Mouse (Mus musculus) CH12.LX (cell line): Measurements from ENCODE around the gene Lrig1. TPM values are rescaled to one million over a fixed set of nuclear protein-coding genes. Genes with fewer than 3 reads are reported as not detected.

Experiments
- DNase-seq: peaks from one replicate; pipeline ENCODE4 v3.0.0-alpha.2; 2013; ENCODE audit errors: extremely low read depth
- H3K27ac ChIP-seq: 2 replicates; pipeline ENCODE4 v1.5.1; 2012; ENCODE audit warnings: low read depth, mild to moderate bottlenecking, control low read depth, moderate library complexity; ENCODE audit not compliant: insufficient read depth
- H3K27me3 ChIP-seq: replicated peaks from 2 replicates; pipeline ENCODE3; 2012; ENCODE audit warnings: inconsistent platforms
- H3K36me3 ChIP-seq, 2 experiments: replicated peaks in 1 of 2; 2 replicates each; pipeline versions ENCODE3 to v1.6.1; 2012; ENCODE audit warnings: inconsistent platforms in 1 of 2, low read length in 1 of 2, mild to moderate bottlenecking in 1 of 2, mixed read lengths in 1 of 2, moderate library complexity in 1 of 2; ENCODE audit not compliant: control insufficient read depth in 1 of 2, insufficient read depth in 1 of 2
- H3K4me1 ChIP-seq, 2 experiments: 2 replicates each; pipeline ENCODE4 v1.6.1; 2012; ENCODE audit warnings: inconsistent platforms in 1 of 2, moderate library complexity in 1 of 2; ENCODE audit not compliant: insufficient read depth in 2 of 2, control insufficient read depth in 1 of 2
- H3K4me2 ChIP-seq: 2 replicates; pipeline ENCODE4 v1.6.1; 2012; ENCODE audit warnings: low read depth, mild to moderate bottlenecking, control low read depth; ENCODE audit not compliant: poor library complexity, insufficient read depth, severe bottlenecking
- H3K4me3 ChIP-seq, 3 experiments: fragments of 150-350 bp in 1 of 3; sonication (generic) in 1 of 3; replicated peaks in 1 of 3; 2 replicates each; pipeline versions ENCODE3 to v1.5.1; 2011 to 2012; ENCODE audit warnings: low read depth in 2 of 3, low read length in 2 of 3, mild to moderate bottlenecking in 2 of 3, moderate library complexity in 2 of 3, control low read depth in 1 of 3, improper control_type of control experiment in 1 of 3, inconsistent platforms in 1 of 3, mixed read lengths in 1 of 3; ENCODE audit not compliant: poor library complexity in 1 of 3
- H3K79me2 ChIP-seq: replicated peaks from 2 replicates; pipeline ENCODE4 v1.6.1; 2012; ENCODE audit warnings: mild to moderate bottlenecking, moderate library complexity; ENCODE audit not compliant: control insufficient read depth, poor library complexity, insufficient read depth, severe bottlenecking; ENCODE audit errors: extremely low read depth
- H3K9ac ChIP-seq: 2 replicates; pipeline ENCODE4 v1.6.1; 2012; ENCODE audit warnings: low read depth, mild to moderate bottlenecking, control low read depth, moderate library complexity; ENCODE audit not compliant: insufficient read depth
- H3K9me3 ChIP-seq: replicated peaks from 2 replicates; pipeline ENCODE3; 2012; ENCODE audit warnings: low read length, inconsistent platforms, mixed read lengths
- CHD2 ChIP-seq: IDR thresholded peaks from 2 replicates; pipeline ENCODE4 v1.6.1; 2011; ENCODE audit warnings: low read length, improper control_type of control experiment
- CTCF ChIP-seq, 2 experiments: IDR thresholded peaks in 1 of 2; conservative IDR thresholded peaks in 1 of 2; 2 replicates each; pipeline ENCODE4 v1.5.1; 2011 to 2012; ENCODE audit warnings: low read depth in 2 of 2, low read length in 2 of 2, improper control_type of control experiment in 1 of 2, inconsistent platforms in 1 of 2, mild to moderate bottlenecking in 1 of 2, moderate library complexity in 1 of 2
- E2F4 ChIP-seq: IDR thresholded peaks from 2 replicates; pipeline ENCODE4 v1.6.1; 2011; ENCODE audit warnings: low read depth, low read length, improper control_type of control experiment; ENCODE audit not compliant: insufficient replicate concordance
- ELF1 ChIP-seq: IDR thresholded peaks from 2 replicates; pipeline ENCODE4 v1.6.1; 2014; ENCODE audit warnings: low read depth, mild to moderate bottlenecking, inconsistent platforms, low read length, improper control_type of control experiment
- EP300 ChIP-seq: IDR thresholded peaks from 2 replicates; pipeline ENCODE4 v1.6.1; 2011; ENCODE audit warnings: low read length, improper control_type of control experiment
- ETS1 ChIP-seq: conservative IDR thresholded peaks from 2 replicates; pipeline ENCODE4 v1.6.1; 2012; ENCODE audit warnings: low read depth, mild to moderate bottlenecking, inconsistent platforms, low read length, improper control_type of control experiment, moderate library complexity
- GABPA ChIP-seq: IDR thresholded peaks from 2 replicates; pipeline ENCODE4 v1.6.1; 2012; ENCODE audit warnings: low read depth, low read length, improper control_type of control experiment, inconsistent platforms; ENCODE audit not compliant: insufficient replicate concordance
- HCFC1 ChIP-seq: IDR thresholded peaks from 2 replicates; pipeline ENCODE4 v1.6.1; 2012; ENCODE audit warnings: low read depth, mild to moderate bottlenecking, inconsistent platforms, low read length, improper control_type of control experiment
- JUND ChIP-seq: conservative IDR thresholded peaks from 2 replicates; pipeline ENCODE4 v1.6.1; 2011; ENCODE audit warnings: low read depth, low read length, improper control_type of control experiment
- KAT2A ChIP-seq: IDR thresholded peaks from 2 replicates; pipeline ENCODE4 v1.6.1; 2012; ENCODE audit warnings: low read length, improper control_type of control experiment, inconsistent platforms; ENCODE audit not compliant: insufficient replicate concordance
- MAFK ChIP-seq: IDR thresholded peaks from 2 replicates; pipeline ENCODE4 v1.6.1; 2011; ENCODE audit warnings: low read length, improper control_type of control experiment; ENCODE audit not compliant: insufficient replicate concordance
- MAX ChIP-seq: IDR thresholded peaks from 2 replicates; pipeline ENCODE4 v1.6.1; 2011; ENCODE audit warnings: low read length, improper control_type of control experiment
- MEF2A ChIP-seq: IDR thresholded peaks from 2 replicates; pipeline ENCODE4 v1.6.1; 2014; ENCODE audit warnings: low read depth, mild to moderate bottlenecking, inconsistent platforms, low read length, improper control_type of control experiment, borderline replicate concordance
- MYC ChIP-seq: IDR thresholded peaks from 2 replicates; pipeline ENCODE4 v1.6.1; 2011; ENCODE audit warnings: low read depth, mild to moderate bottlenecking, improper control_type of control experiment, low read length
- NELFE ChIP-seq: IDR thresholded peaks from 2 replicates; pipeline ENCODE4 v1.6.1; 2011; ENCODE audit warnings: low read depth, low read length, improper control_type of control experiment
- NRF1 ChIP-seq: IDR thresholded peaks from 2 replicates; pipeline ENCODE4 v1.6.1; 2014; ENCODE audit warnings: low read depth, mild to moderate bottlenecking, inconsistent platforms, low read length, improper control_type of control experiment, moderate library complexity
- PAX5 ChIP-seq: IDR thresholded peaks from 2 replicates; pipeline ENCODE4 v1.6.1; 2012; ENCODE audit warnings: low read length, inconsistent platforms, mixed read lengths
- POLR2AphosphoS2 ChIP-seq: IDR thresholded peaks from 2 replicates; pipeline ENCODE4 v1.6.1; 2011; ENCODE audit warnings: low read depth, low read length, improper control_type of control experiment
- RAD21 ChIP-seq: IDR thresholded peaks from 2 replicates; pipeline ENCODE4 v1.6.1; 2011; ENCODE audit warnings: low read depth, mild to moderate bottlenecking, low read length, improper control_type of control experiment, moderate library complexity
- RCOR1 ChIP-seq: conservative IDR thresholded peaks from 2 replicates; pipeline ENCODE4 v1.6.1; 2012; ENCODE audit warnings: low read depth, mild to moderate bottlenecking, inconsistent platforms, low read length, improper control_type of control experiment
- TBP ChIP-seq: conservative IDR thresholded peaks from 2 replicates; pipeline ENCODE4 v1.6.1; 2011; ENCODE audit warnings: low read depth, low read length, improper control_type of control experiment
- UBTF ChIP-seq: IDR thresholded peaks from 2 replicates; pipeline ENCODE4 v1.6.1; 2012; ENCODE audit warnings: low read depth, mild to moderate bottlenecking, inconsistent platforms, low read length, improper control_type of control experiment, moderate library complexity
- USF1 ChIP-seq: IDR thresholded peaks from 2 replicates; pipeline ENCODE4 v1.6.1; 2014; ENCODE audit warnings: low read depth, mild to moderate bottlenecking, inconsistent platforms, low read length, improper control_type of control experiment
- USF2 ChIP-seq: conservative IDR thresholded peaks from 2 replicates; pipeline ENCODE4 v1.6.1; 2011; ENCODE audit warnings: low read depth, low read length, improper control_type of control experiment
- ZMIZ1 ChIP-seq: IDR thresholded peaks from 2 replicates; pipeline ENCODE4 v1.6.1; 2012; ENCODE audit warnings: low read depth, mild to moderate bottlenecking, inconsistent platforms, low read length, improper control_type of control experiment
- dilution Hi-C: fragments of 300-500 bp; cut with MboI; formaldehyde crosslinking; loops from 2 replicates; pipeline ENCODE4 v1.14.3; 2020; ENCODE audit warnings: low sequenced_read_pairs; ENCODE audit not compliant: extremely low pct_unique_long_range_greater_than_20kb, extremely low pct_ligation_motif_present
- in situ Hi-C: fragments of 300-500 bp; cut with MboI; formaldehyde crosslinking; loops from 3 replicates; pipeline ENCODE4 v1.14.3; 2019; ENCODE audit warnings: low sequenced_read_pairs, low pct_ligation_motif_present, low pct_unique_long_range_greater_than_20kb, mixed read lengths
- polyA plus RNA-seq: library from polyadenylated mRNA; unstranded; fragments of >175 nt; gene quantifications from 2 replicates; pipeline ENCODE4 v1.2.1, GENCODE M21; 2012; ENCODE audit warnings: low read depth; ENCODE audit not compliant: insufficient read length
- total RNA-seq, 2 experiments: library from RNA; depleted of rRNA; stranded (reverse); fragments of 300-350 nt in 1 of 2; fragments of >200 nt in 1 of 2; gene quantifications; 2 replicates each; pipeline ENCODE4 v1.2.3; 2012 to 2014

Lrig1 gene
- total and polyA plus RNA-seq, 3 experiments = 0.43 TPM; not detected in 2

DNA sequence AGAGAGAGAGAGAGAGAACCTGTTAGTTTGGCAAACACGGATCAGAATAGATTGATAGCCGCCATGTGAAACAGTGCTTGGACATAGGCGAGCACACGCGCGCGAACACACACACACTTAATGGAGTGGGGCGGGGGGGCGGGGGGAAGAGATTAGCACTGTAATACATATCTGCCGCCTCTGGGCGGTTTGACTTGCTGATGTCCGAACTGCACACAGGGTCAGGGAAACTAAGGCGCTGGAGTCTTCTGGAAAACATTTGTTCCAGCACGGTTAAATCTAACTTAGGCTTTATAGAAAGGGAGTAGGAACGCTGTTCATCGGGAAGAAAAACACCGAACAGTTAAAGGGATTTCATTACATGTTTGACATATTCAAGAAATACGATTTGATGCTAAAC, 1.1 kb upstream of the Lrig1 start:
- H3K4me2 ChIP-seq = no peak overlapping the region
- no peak overlapping the region for H3K4me3 ChIP-seq
- DNase-seq = no peak
- H3K27ac ChIP-seq = no peak overlapping the region
- H3K27me3 ChIP-seq = no peaks in the 10 kb centered on the region
- no peaks in the 10 kb centered on the region for H3K4me1 ChIP-seq
- in situ Hi-C loops (no loop called here), dilution Hi-C loops (no loop called here)
- no peaks in the 10 kb centered on the region for H3K79me2 ChIP-seq
- no peaks in the 10 kb centered on the region for H3K36me3 ChIP-seq
- H3K9ac ChIP-seq = no peak overlapping the region
- TF ChIP-seq ETS1 (no peak), PAX5 (no peak), ZMIZ1 (no peak), MYC (no peak), NELFE (no peak), GABPA (no peak), CHD2 (no peak), EP300 (no peak), USF1 (no peak), RCOR1 (no peak), RAD21 (no peak), TBP (no peak), MEF2A (no peak), E2F4 (no peak), UBTF (no peak), ELF1 (no peak), NRF1 (no peak)
- H3K9me3 ChIP-seq = peaks cover 7% of the 10 kb centered on the region

- Histone ChIP-seq H3K9ac (no peak overlapping the region), H3K79me2 (no peaks in the 10 kb centered on the region), H3K4me1 (no peaks in the 10 kb centered on the region), H3K9me3 (peaks cover 7% of the 10 kb centered on the region), H3K4me2 (no peak overlapping the region), H3K27ac (no peak overlapping the region)
- in situ Hi-C loops (no loop called here), dilution Hi-C loops (no loop called here)
- no peak for DNase-seq
- TF ChIP-seq POLR2AphosphoS2 (no peak), MYC (no peak), CTCF (conservative IDR thresholded peaks at IDR 0.05 in 1 of 2, IDR thresholded peaks at IDR 0.05 in 1 of 2; ENCODE audit: low read depth in 2 of 2, low read length in 2 of 2) (no peak), USF1 (no peak), RAD21 (no peak), PAX5 (no peak), JUND (no peak), MAX (no peak), HCFC1 (no peak), CHD2 (no peak), MAFK (no peak), TBP (no peak), E2F4 (no peak), USF2 (no peak), KAT2A (no peak), MEF2A (no peak), RCOR1 (no peak)
- TF ChIP-seq, all 38 proteins: peak for 0
- no peaks in the 10 kb centered on the region for H3K36me3 ChIP-seq
- H3K4me3 ChIP-seq = no peak overlapping the region
- no peaks in the 10 kb centered on the region for H3K27me3 ChIP-seq
Measured at GRCm38 (mm10) chr6:94700612-94701011, 654 bp upstream of the Lrig1 start.
